Mouse (Mus musculus) kidney, embryonic 14.5 days (tissue): ENCODE measurements around the gene A430078G23Rik. TPM values are rescaled to one million over a fixed set of nuclear protein-coding genes. Genes with fewer than 3 reads are reported as not detected.

Experiments used
- ATAC-seq: fragments of 200-750 bp; cut with Nextera tagmentation; 2 replicates; pipeline ENCODE4 v1.8.0; 2017; ENCODE audit warnings: moderate number of reproducible peaks, mild to moderate bottlenecking, moderate TSS enrichment, moderate library complexity; ENCODE audit not compliant: low FRiP score, low TSS enrichment
- H3K27ac ChIP-seq: fragments of 300-500 bp; sonication (generic); 2 replicates; pipeline ENCODE4 v1.5.1; 2014; ENCODE audit warnings: low read depth, mild to moderate bottlenecking, low read length, moderate library complexity, mixed read lengths
- H3K27me3 ChIP-seq: fragments of 300-500 bp; sonication (generic); 2 replicates; pipeline ENCODE4 v1.6.1; 2014; ENCODE audit warnings: mild to moderate bottlenecking, low read length; ENCODE audit not compliant: control insufficient read depth, insufficient read depth
- H3K36me3 ChIP-seq: fragments of 300-500 bp; sonication (generic); 2 replicates; pipeline ENCODE4 v1.6.1; 2014; ENCODE audit warnings: low read length, mixed read lengths; ENCODE audit not compliant: control insufficient read depth, insufficient read depth
- H3K4me1 ChIP-seq: fragments of 300-500 bp; sonication (generic); 2 replicates; pipeline ENCODE4 v1.6.1; 2014; ENCODE audit warnings: low read length, mixed read lengths; ENCODE audit not compliant: control insufficient read depth, insufficient read depth
- H3K4me2 ChIP-seq: fragments of 300-500 bp; sonication (generic); replicated peaks from 2 replicates; pipeline ENCODE4 v1.6.1; 2014; ENCODE audit warnings: low read depth, mild to moderate bottlenecking, low read length
- H3K4me3 ChIP-seq: fragments of 300-500 bp; sonication (generic); 2 replicates; pipeline ENCODE4 v1.5.1; 2014; ENCODE audit warnings: mild to moderate bottlenecking, low read length
- H3K9ac ChIP-seq: fragments of 300-500 bp; sonication (generic); 2 replicates; pipeline ENCODE4 v1.6.1; 2014; ENCODE audit warnings: low read depth, mild to moderate bottlenecking, low read length, moderate library complexity
- H3K9me3 ChIP-seq: fragments of 300-500 bp; sonication (generic); 2 replicates; pipeline ENCODE4 v1.6.1; 2016; ENCODE audit warnings: low read length; ENCODE audit not compliant: control insufficient read depth
- WGBS: fragments of 180-500 bp; shearing (Covaris S2); extraction: QIAGEN DNeasy Blood & Tissue Kit; methylation state at CpG from one replicate; pipeline ENCODE4 v1.1.7; 2014; 5-methylcytosine and 5-hydroxymethylcytosine counted together
- polyA plus RNA-seq: library from polyadenylated mRNA; unstranded; fragments of >200 nt; fragmentation: Nextera tagmentation; extraction: Ambion mirVana; gene quantifications from 2 replicates; pipeline ENCODE4 v1.2.1, GENCODE M21; 2014

A430078G23Rik gene
- polyA plus RNA-seq, 1 experiment from 2014 or later, result not detected

GRCm38 (mm10) chr8:3392293-3392692 is 39.1 kb downstream of the A430078G23Rik start:
- ATAC-seq, result no peak
- Histone ChIP-seq H3K4me1 (peaks cover 22% of the 10 kb centered on the region), H3K4me2 (peak overlapping the region; percentile 79), H3K9ac (peak overlapping the region; percentile 82; the same call in 1 of the 2 replicates), H3K4me3 (peak overlapping the region; percentile 89), H3K27ac (no peak overlapping the region), H3K27me3 (no peaks in the 10 kb centered on the region), H3K36me3 (0 out of 2 replicates have a peak, but pooled peaks cover 4% of the 10 kb centered on the region), H3K9me3 (no peaks in the 10 kb centered on the region)
- 53% methylated on average over 4 of the region's 4 CpGs for WGBS

- H3K4me2 ChIP-seq, result peak within 1 kb of the TSS; percentile 79
- no peak within 1 kb of the TSS for H3K27ac ChIP-seq
- 1% methylated on average over 48 of the region's 48 CpGs for WGBS
- H3K4me1 ChIP-seq, result peaks cover 22% of the 10 kb centered on the region
- H3K27me3 ChIP-seq, result no peaks in the 10 kb centered on the region
- H3K9me3 ChIP-seq, result no peaks in the 10 kb centered on the region
- 0 out of 2 replicates have a peak, but pooled peaks cover 4% of the 10 kb centered on the region for H3K36me3 ChIP-seq
- peak within 1 kb of the TSS; percentile 82 for H3K9ac ChIP-seq
- peak within 1 kb of the TSS; percentile 89 for H3K4me3 ChIP-seq
- peak; percentile 99 for ATAC-seq
These were observed 39.8 kb downstream of the A430078G23Rik start, which contains the start of gene Arhgef18 for GRCm38 (mm10) chr8:3392771-3393710. Gene Arhgef18, plus strand, starts transcription at chr8:3393006.

GRCm38 (mm10) chr8:3394600-3394999 is 41.4 kb downstream of the A430078G23Rik start:
- WGBS, result 21% methylated on average over 6 of the region's 6 CpGs
- Histone ChIP-seq H3K4me3 (peak overlapping the region; percentile 6; the same call in 1 of the 2 replicates), H3K4me1 (peaks cover 22% of the 10 kb centered on the region), H3K27me3 (no peaks in the 10 kb centered on the region), H3K9ac (0 out of 2 replicates have a peak overlapping the region, but pooled peaks have one; percentile 12), H3K9me3 (no peaks in the 10 kb centered on the region), H3K36me3 (peaks cover 4% of the 10 kb centered on the region; the same call in 1 of the 2 replicates), H3K4me2 (peak overlapping the region; percentile 79; the same call in 1 of the 2 replicates), H3K27ac (peak overlapping the region; percentile 37; the same call in 1 of the 2 replicates)
- ATAC-seq, result no peak

GRCm38 (mm10) chr8:3395246-3395645 is 42.0 kb downstream of the A430078G23Rik start:
- peak overlapping the region; percentile 37; the same call in 1 of the 2 replicates for H3K27ac ChIP-seq
- H3K9me3 ChIP-seq, result no peaks in the 10 kb centered on the region
- no peak overlapping the region for H3K4me3 ChIP-seq
- no peak for ATAC-seq
- H3K27me3 ChIP-seq, result no peaks in the 10 kb centered on the region
- 26% methylated on average over 4 of the region's 4 CpGs for WGBS
- H3K4me1 ChIP-seq, result peaks cover 22% of the 10 kb centered on the region
- no peak overlapping the region for H3K9ac ChIP-seq
- peak overlapping the region; percentile 79 for H3K4me2 ChIP-seq
- H3K36me3 ChIP-seq, result peaks cover 4% of the 10 kb centered on the region; the same call in 1 of the 2 replicates

GRCm38 (mm10) chr8:3397597-3397996 is 44.4 kb downstream of the A430078G23Rik start:
- peaks cover 22% of the 10 kb centered on the region for H3K4me1 ChIP-seq
- no peak overlapping the region for H3K4me3 ChIP-seq
- 94% methylated on average over 3 of the region's 3 CpGs for WGBS
- peaks cover 4% of the 10 kb centered on the region; the same call in 1 of the 2 replicates for H3K36me3 ChIP-seq
- no peak for ATAC-seq
- H3K4me2 ChIP-seq, result no peak overlapping the region
- H3K9me3 ChIP-seq, result no peaks in the 10 kb centered on the region
- H3K27me3 ChIP-seq, result no peaks in the 10 kb centered on the region
- no peak overlapping the region for H3K27ac ChIP-seq
- no peak overlapping the region for H3K9ac ChIP-seq

GRCm38 (mm10) chr8:3400509-3400908 is 47.3 kb downstream of the A430078G23Rik start:
- Histone ChIP-seq H3K4me2 (no peak overlapping the region), H3K9ac (no peak overlapping the region), H3K36me3 (peaks cover 4% of the 10 kb centered on the region; the same call in 1 of the 2 replicates), H3K4me1 (no peaks in the 10 kb centered on the region), H3K27ac (no peak overlapping the region), H3K9me3 (no peaks in the 10 kb centered on the region), H3K4me3 (no peak overlapping the region), H3K27me3 (no peaks in the 10 kb centered on the region)
- ATAC-seq, result peak; percentile 46; the same call in 1 of the 2 replicates
- WGBS, result 43% methylated on average over 2 of the region's 2 CpGs

GRCm38 (mm10) chr8:3407417-3407816 is 54.2 kb downstream of the A430078G23Rik start:
- no peak overlapping the region for H3K4me3 ChIP-seq
- no peaks in the 10 kb centered on the region for H3K4me1 ChIP-seq
- no peaks in the 10 kb centered on the region for H3K27me3 ChIP-seq
- H3K36me3 ChIP-seq, result no peaks in the 10 kb centered on the region
- no peaks in the 10 kb centered on the region for H3K9me3 ChIP-seq
- H3K27ac ChIP-seq, result no peak overlapping the region
- no peak for ATAC-seq
- no peak overlapping the region for H3K9ac ChIP-seq
- WGBS, result 86% methylated on average over 3 of the region's 3 CpGs
- no peak overlapping the region for H3K4me2 ChIP-seq

- no peaks in the 10 kb centered on the region for H3K36me3 ChIP-seq
- H3K9me3 ChIP-seq, result no peaks in the 10 kb centered on the region
- WGBS, result 78% methylated on average over 2 of the region's 2 CpGs
- no peak overlapping the region for H3K9ac ChIP-seq
- H3K4me1 ChIP-seq, result 0 out of 2 replicates have a peak, but pooled peaks cover 3% of the 10 kb centered on the region
- no peak overlapping the region for H3K4me3 ChIP-seq
- no peak overlapping the region for H3K27ac ChIP-seq
- no peak for ATAC-seq
- H3K4me2 ChIP-seq, result no peak overlapping the region
- H3K27me3 ChIP-seq, result no peaks in the 10 kb centered on the region
These were observed 57.9 kb downstream of the A430078G23Rik start for GRCm38 (mm10) chr8:3411085-3411484.

GRCm38 (mm10) chr8:3411901-3412301 is 58.7 kb downstream of the A430078G23Rik start:
- H3K9me3 ChIP-seq, result no peaks in the 10 kb centered on the region
- no peaks in the 10 kb centered on the region for H3K36me3 ChIP-seq
- H3K4me2 ChIP-seq, result no peak overlapping the region
- H3K27me3 ChIP-seq, result no peaks in the 10 kb centered on the region
- no peak for ATAC-seq
- 83% methylated on average over 7 of the region's 7 CpGs for WGBS
- H3K27ac ChIP-seq, result no peak overlapping the region
- H3K9ac ChIP-seq, result no peak overlapping the region
- H3K4me1 ChIP-seq, result peaks cover 9% of the 10 kb centered on the region
- no peak overlapping the region for H3K4me3 ChIP-seq
